Mouse (Mus musculus): ENCODE results near the gene Tcf25.

DNA sequence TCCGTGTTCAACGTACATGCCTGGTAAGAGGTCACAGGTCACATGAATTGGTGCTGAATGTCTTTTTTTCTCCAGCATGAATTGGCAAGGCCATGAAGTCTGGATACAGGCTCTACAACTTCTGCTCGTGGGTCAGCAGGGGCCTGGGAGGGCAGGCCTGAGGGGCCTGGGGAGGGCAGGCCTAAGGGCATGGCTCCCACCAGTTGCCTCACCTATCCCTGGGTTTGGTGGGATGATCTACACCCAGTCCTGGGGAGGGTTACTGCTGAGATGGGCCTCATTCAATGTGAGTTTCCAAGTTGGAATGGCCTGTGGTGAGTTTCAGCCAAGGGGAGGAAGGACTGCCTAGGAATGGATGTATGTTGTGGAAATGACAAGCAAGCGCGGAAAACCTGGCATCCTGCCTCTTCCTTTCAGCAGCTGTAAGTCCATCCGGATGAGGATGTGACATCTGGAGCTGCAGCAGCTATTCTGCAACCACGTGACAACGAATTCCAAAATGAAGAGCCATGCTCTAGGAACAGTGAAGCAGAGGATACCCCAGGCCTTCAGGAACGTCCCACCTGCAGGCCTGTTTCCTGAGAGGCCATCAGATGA, 29.3 kb downstream of the Tcf25 start:
- TF ChIP-seq POLR2A (IDR thresholded peaks at IDR 0.05; ENCODE audit: low read depth, low read length), result no peak
- TF ChIP-seq CTCF (IDR thresholded peaks at IDR 0.05; ENCODE audit: extremely low read depth, insufficient read length, insufficient replicate concordance, low read depth, low read length), result no peak

Measured in small intestine, adult 2 months (tissue).